Mouse (Mus musculus): ENCODE measurements around the gene Arf3.

- TF ChIP-seq GATA1 (IDR thresholded peaks at IDR 0.05; ENCODE audit: low read length) (no peak), TAL1 (IDR thresholded peaks at IDR 0.05; ENCODE audit: low read length) (no peak)
Measured at GRCm38 (mm10) chr15:98771813-98772425, 8.9 kb upstream of the Arf3 start.

Measured in erythroblast, embryonic 14.5 days (primary cell).